Mouse (Mus musculus) limb, embryonic 14.5 days (tissue): Measurements from ENCODE around the gene Cdh4. TPM values are rescaled to one million over a fixed set of nuclear protein-coding genes. Genes with fewer than 3 reads are reported as not detected.

Experiments
- ATAC-seq: fragments of 200-750 bp; cut with Nextera tagmentation; 2 replicates; pipeline ENCODE4 v1.8.0; 2017; ENCODE audit warnings: low read depth, moderate number of reproducible peaks, moderate TSS enrichment; ENCODE audit not compliant: low FRiP score
- DNase-seq: peaks from one replicate; pipeline ENCODE4 v3.0.0-alpha.2; 2015; ENCODE audit warnings: low spot score
- H3K27ac ChIP-seq: fragments of 300-500 bp; sonication (generic); replicated peaks from 2 replicates; pipeline ENCODE4 v1.5.1; 2014; ENCODE audit warnings: low read depth, mild to moderate bottlenecking, low read length, moderate library complexity, mixed read lengths
- H3K27me3 ChIP-seq: fragments of 300-500 bp; sonication (generic); 2 replicates; pipeline ENCODE4 v1.6.1; 2014; ENCODE audit warnings: low read length, mixed read lengths; ENCODE audit not compliant: control insufficient read depth, insufficient read depth
- H3K36me3 ChIP-seq: fragments of 300-500 bp; sonication (generic); 2 replicates; pipeline ENCODE4 v1.6.1; 2014; ENCODE audit warnings: mild to moderate bottlenecking, low read length, moderate library complexity, mixed read lengths; ENCODE audit not compliant: control insufficient read depth, insufficient read depth
- H3K4me1 ChIP-seq: fragments of 300-500 bp; sonication (generic); 2 replicates; pipeline ENCODE4 v1.6.1; 2014; ENCODE audit warnings: antibody characterized with exemption, low read length, mixed read lengths; ENCODE audit not compliant: control insufficient read depth, insufficient read depth
- H3K4me2 ChIP-seq: fragments of 300-500 bp; sonication (generic); replicated peaks from 2 replicates; pipeline ENCODE4 v1.6.1; 2014; ENCODE audit warnings: low read depth, mild to moderate bottlenecking, low read length, moderate library complexity; ENCODE audit not compliant: severe bottlenecking
- H3K4me3 ChIP-seq: fragments of 300-500 bp; sonication (generic); replicated peaks from 2 replicates; pipeline ENCODE4 v1.5.1; 2014; ENCODE audit warnings: low read length
- H3K9ac ChIP-seq: fragments of 300-500 bp; sonication (generic); 2 replicates; pipeline ENCODE4 v1.6.1; 2014; ENCODE audit warnings: mild to moderate bottlenecking, low read depth, low read length, moderate library complexity; ENCODE audit not compliant: severe bottlenecking
- H3K9me3 ChIP-seq: fragments of 300-500 bp; sonication (generic); 2 replicates; pipeline ENCODE4 v1.6.1; 2016; ENCODE audit warnings: low read length; ENCODE audit not compliant: control insufficient read depth
- POLR2A ChIP-seq: fragments of 200-500 bp; IDR thresholded peaks from 2 replicates; pipeline ENCODE4 v1.8.0; 2012; ENCODE audit warnings: inconsistent platforms, mild to moderate bottlenecking, moderate library complexity, borderline replicate concordance; ENCODE audit not compliant: insufficient read depth, insufficient read length; ENCODE audit errors: extremely low read depth
- WGBS: fragments of 180-500 bp; shearing (Covaris S2); extraction: QIAGEN DNeasy Blood & Tissue Kit; methylation state at CpG from one replicate; pipeline ENCODE4 v1.1.7; 2014; 5-methylcytosine and 5-hydroxymethylcytosine counted together
- polyA plus RNA-seq, 2 experiments: library from polyadenylated mRNA; depleted of rRNA in 1 of 2; stranded (reverse) in 1 of 2; unstranded in 1 of 2; fragments of >200 nt; fragmentation: Nextera tagmentation in 1 of 2; extraction: Ambion mirVana in 1 of 2; gene quantifications; 2 replicates each; pipeline versions ENCODE4 v1.2.1 to v1.2.3; 2012 to 2014

Gene Cdh4
- polyA plus RNA-seq, 2 experiments, result 7.5 to 9.0 TPM

GRCm38 (mm10) chr2:179713326-179713725, 271.1 kb downstream of the Cdh4 start:
- DNase-seq (no peak), ATAC-seq (no peak)
- Histone ChIP-seq H3K4me2 (no peak overlapping the region), H3K36me3 (no peaks in the 10 kb centered on the region), H3K9ac (no peak overlapping the region), H3K27me3 (no peaks in the 10 kb centered on the region), H3K4me1 (no peaks in the 10 kb centered on the region; the same call in 1 of the 2 replicates), H3K9me3 (no peaks in the 10 kb centered on the region), H3K27ac (no peak overlapping the region), H3K4me3 (no peak overlapping the region)
- no peak for TF ChIP-seq POLR2A
- WGBS, result 54% methylated on average over 4 of the region's 4 CpGs

- H3K9ac ChIP-seq, result no peak overlapping the region
Measured at GRCm38 (mm10) chr2:179714145-179714544, 271.9 kb downstream of the Cdh4 start.

GRCm38 (mm10) chr2:179715375-179715774, 273.1 kb downstream of the Cdh4 start:
- no peak overlapping the region for H3K4me3 ChIP-seq
- no peak for DNase-seq
- WGBS, result 96% methylated on average over 1 of the region's 1 CpGs
- no peaks in the 10 kb centered on the region for H3K27me3 ChIP-seq
- H3K9me3 ChIP-seq, result no peaks in the 10 kb centered on the region
- no peak for TF ChIP-seq POLR2A
- no peak overlapping the region for H3K9ac ChIP-seq
- no peaks in the 10 kb centered on the region; the same call in 1 of the 2 replicates for H3K4me1 ChIP-seq
- H3K4me2 ChIP-seq, result no peak overlapping the region
- H3K36me3 ChIP-seq, result no peaks in the 10 kb centered on the region
- no peak overlapping the region for H3K27ac ChIP-seq
- ATAC-seq, result no peak

More at GRCm38 (mm10) chr2:179714145-179714544, 271.9 kb downstream of the Cdh4 start:
- no peak for TF ChIP-seq POLR2A
- Histone ChIP-seq H3K4me2 (no peak overlapping the region), H3K36me3 (no peaks in the 10 kb centered on the region), H3K9me3 (no peaks in the 10 kb centered on the region), H3K27me3 (no peaks in the 10 kb centered on the region), H3K4me1 (no peaks in the 10 kb centered on the region; the same call in 1 of the 2 replicates), H3K27ac (no peak overlapping the region), H3K4me3 (no peak overlapping the region)
- 81% methylated on average over 3 of the region's 3 CpGs for WGBS
- no peak for ATAC-seq
- DNase-seq, result no peak

DNA sequence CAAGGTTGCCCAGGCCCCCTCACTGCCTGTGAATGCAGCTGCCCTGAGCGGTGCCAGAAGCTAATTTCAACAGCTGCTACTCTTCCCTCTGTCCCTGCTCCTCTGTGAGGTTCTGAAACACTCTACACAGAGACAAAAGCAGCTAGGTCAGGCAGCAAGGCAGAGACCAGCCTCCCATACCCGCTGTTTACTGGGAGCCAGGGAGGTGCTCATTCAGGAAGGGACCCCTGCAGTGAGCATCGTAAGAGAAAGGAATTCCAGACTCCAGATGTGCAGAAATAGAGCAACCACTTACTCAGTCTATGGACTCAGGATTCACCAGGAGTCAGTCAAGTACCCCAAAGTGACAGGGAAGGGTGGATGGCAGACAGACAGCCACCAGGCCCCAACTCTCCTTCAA, 278.1 kb downstream of the Cdh4 start:
- no peaks in the 10 kb centered on the region for H3K9me3 ChIP-seq
- no peak for TF ChIP-seq POLR2A
- H3K27ac ChIP-seq, result no peak overlapping the region
- ATAC-seq (no peak), DNase-seq (no peak)
- WGBS, result 30% methylated on average over 3 of the region's 3 CpGs
- no peaks in the 10 kb centered on the region for H3K27me3 ChIP-seq
- no peaks in the 10 kb centered on the region for H3K36me3 ChIP-seq
- no peak overlapping the region for H3K4me2 ChIP-seq
- no peak overlapping the region for H3K9ac ChIP-seq
- no peaks in the 10 kb centered on the region for H3K4me1 ChIP-seq
- H3K4me3 ChIP-seq, result no peak overlapping the region

- no peak overlapping the region for H3K9ac ChIP-seq
- no peak overlapping the region for H3K27ac ChIP-seq
- no peaks in the 10 kb centered on the region for H3K27me3 ChIP-seq
- H3K36me3 ChIP-seq, result no peaks in the 10 kb centered on the region
- 65% methylated on average over 18 of the region's 18 CpGs for WGBS
- DNase-seq, result no peak
- no peaks in the 10 kb centered on the region for H3K4me1 ChIP-seq
- no peak overlapping the region for H3K4me3 ChIP-seq
- ATAC-seq, result no peak
- TF ChIP-seq POLR2A, result no peak
- no peaks in the 10 kb centered on the region for H3K9me3 ChIP-seq
- H3K4me2 ChIP-seq, result no peak overlapping the region
Measured at GRCm38 (mm10) chr2:179721534-179722516, 279.6 kb downstream of the Cdh4 start.
